ENCODE assay signal across 8 mouse cellular contexts in the genomic region with DNA sequence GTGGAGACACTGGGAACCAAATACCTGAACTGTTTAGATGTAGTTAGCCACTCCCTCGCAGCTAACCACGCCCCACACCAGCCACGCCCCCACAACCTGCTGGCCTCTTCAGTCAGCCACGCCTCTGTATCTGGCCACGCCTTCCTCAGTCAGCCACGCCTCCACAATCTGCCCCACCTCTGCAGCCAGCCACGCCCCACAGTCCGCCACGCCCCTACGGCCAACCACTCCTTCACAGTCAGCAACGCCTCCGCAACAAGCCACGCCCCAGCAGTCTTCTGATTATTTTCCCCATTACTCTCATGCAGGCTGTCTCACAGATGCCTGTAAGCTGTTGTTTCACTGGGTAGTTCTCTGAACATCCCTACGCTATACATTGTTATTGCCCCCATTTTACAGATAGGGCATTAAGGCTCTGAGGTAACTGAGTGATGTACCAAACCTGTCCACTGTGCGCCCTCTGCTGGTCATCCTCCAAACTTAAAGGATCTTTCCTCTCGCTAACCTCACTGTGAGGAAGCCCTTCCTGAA. TPM values are rescaled to one million over a fixed set of nuclear protein-coding genes. Genes with fewer than 3 reads are reported as not detected.
DNase-seq lines count a peak whose midpoint lies in the region; ATAC-seq lines count a peak whose summit lies in the region.

No protein-coding gene starts in this region.

- DNase-seq in forebrain, embryonic 14.5 days (ENCODE audit: low spot score) = peak; percentile 54
- peak; percentile 44 to 54 for DNase-seq in CD8-positive naive resting alpha-beta T cell, adult 2 months (ENCODE audit: low read depth in 2 of 2, low spot score in 2 of 2)
- DNase-seq in c-Kit-positive CD71-positive TER-119-positive erythroid progenitor cells, embryonic 14.5 days (ENCODE audit: low spot score) = peak; percentile 87
- peak; percentile 27 for DNase-seq in heart, adult 8-10 months (ENCODE audit: low spot score)
- peak; percentile 57 to 83 for DNase-seq in kidney, postnatal 36 days
- peak; percentile 45 for DNase-seq in lung, postnatal 25 days (ENCODE audit: low spot score)
- peak; percentile 84 to 89 for DNase-seq in spleen, postnatal 4 days (ENCODE audit: low spot score in 2 of 2)

- H3K9ac ChIP-seq in forebrain, embryonic 14.5 days (ENCODE audit: low read length) = no peak overlapping the region
- no peak overlapping the region for H3K9ac ChIP-seq in forebrain, embryonic 12.5 days

- H3K27me3 ChIP-seq in forebrain, embryonic 14.5 days (replicated peaks; ENCODE audit: control insufficient read depth, insufficient read depth, low read length) = no peaks in the 10 kb centered on the region
- H3K27me3 ChIP-seq in forebrain, embryonic 12.5 days = peaks cover 9% of the 10 kb centered on the region

- H3K27ac ChIP-seq in forebrain, embryonic 14.5 days (ENCODE audit: low read depth, low read length) = no peak overlapping the region
- no peak overlapping the region for H3K27ac ChIP-seq in forebrain, embryonic 12.5 days

- H3K4me2 ChIP-seq in forebrain, embryonic 14.5 days (ENCODE audit: low read length) = no peak overlapping the region
- no peak overlapping the region for H3K4me2 ChIP-seq in forebrain, embryonic 12.5 days

- H3K4me3 ChIP-seq in forebrain, embryonic 14.5 days (ENCODE audit: low read depth, low read length) = no peak overlapping the region
- H3K4me3 ChIP-seq in forebrain, embryonic 12.5 days (replicated peaks) = no peak overlapping the region

- no peak; the same call in 1 of the 2 replicates for ATAC-seq in forebrain, embryonic 14.5 days
- ATAC-seq in forebrain, embryonic 12.5 days (ENCODE audit: low FRiP score) = no peak

- no peaks in the 10 kb centered on the region for H3K4me1 ChIP-seq in forebrain, embryonic 14.5 days (ENCODE audit: control insufficient read depth, insufficient read depth, low read length)
- H3K4me1 ChIP-seq in forebrain, embryonic 12.5 days = no peaks in the 10 kb centered on the region

- WGBS in forebrain, embryonic 14.5 days = 13% methylated on average over 16 of the region's 16 CpGs
- 19% methylated on average over 16 of the region's 16 CpGs for WGBS in forebrain, embryonic 12.5 days

- no peaks in the 10 kb centered on the region for H3K36me3 ChIP-seq in forebrain, embryonic 14.5 days (ENCODE audit: control insufficient read depth, insufficient read depth, low read length)
- H3K36me3 ChIP-seq in forebrain, embryonic 12.5 days (replicated peaks) = no peaks in the 10 kb centered on the region

- H3K9me3 ChIP-seq in forebrain, embryonic 14.5 days (replicated peaks; ENCODE audit: control insufficient read depth, low read length) = no peaks in the 10 kb centered on the region
- no peaks in the 10 kb centered on the region for H3K9me3 ChIP-seq in forebrain, embryonic 12.5 days

RNA-seq across cellular contexts. Expression of a gene that starts 16.2 kb away (rescaled TPM):
- 164 and 179 TPM in 2 replicates for polyA plus RNA-seq in forebrain, embryonic 14.5 days (2014; fragmentation: Nextera tagmentation; extraction: Ambion mirVana)
- polyA plus RNA-seq in forebrain, embryonic 12.5 days (2016; fragmentation: Nextera tagmentation; extraction: Ambion mirVana) = 149 and 150 TPM in 2 replicates
- 10 to 100 TPM; 40.3 to 52.7 (median 40.4) TPM for total RNA-seq in heart, adult 8-10 months (2022)

RNA-seq across cellular contexts. Expression of a gene that starts 53.5 kb away (rescaled TPM):
- 3.1 and 3.3 TPM in 2 replicates for polyA plus RNA-seq in forebrain, embryonic 14.5 days (2014; fragmentation: Nextera tagmentation; extraction: Ambion mirVana)
- polyA plus RNA-seq in forebrain, embryonic 12.5 days (2016; fragmentation: Nextera tagmentation; extraction: Ambion mirVana) = 5.9 and 7.7 TPM in 2 replicates
- 10 to 100 TPM; 12.9 to 36.7 (median 16.9) TPM for total RNA-seq in heart, adult 8-10 months (2022)

RNA-seq across cellular contexts. Expression of a gene that starts 56.3 kb away (rescaled TPM):
- 0.32 TPM in 1 of 2 replicates, not detected in the other for polyA plus RNA-seq in forebrain, embryonic 14.5 days (2014; fragmentation: Nextera tagmentation; extraction: Ambion mirVana)
- not detected in 2 replicates for polyA plus RNA-seq in forebrain, embryonic 12.5 days (2016; fragmentation: Nextera tagmentation; extraction: Ambion mirVana)
- not detected for total RNA-seq in heart, adult 8-10 months (2022)

Comparison
In these comparisons a context has a peak if more than half of its experiments do, and no peak if none do; other contexts are left out.
1. DNase-seq: peak in every context shown above with its lines; median percentile 87 in c-Kit-positive CD71-positive TER-119-positive erythroid progenitor cells, embryonic 14.5 days; 86 in spleen, postnatal 4 days; 70 in kidney, postnatal 36 days; 54 in forebrain, embryonic 14.5 days; 49 in CD8-positive naive resting alpha-beta T cell, adult 2 months; 45 in lung, postnatal 25 days; 27 in heart, adult 8-10 months.